Mouse (Mus musculus): ENCODE measurements around the gene Lrp2. TPM values are rescaled to one million over a fixed set of nuclear protein-coding genes. Genes with fewer than 3 reads are reported as not detected.
A peak's percentile ranks its signal among the peaks of the same experiment; 100 is the strongest.

Lrp2 gene
- total and polyA plus RNA-seq, 3 experiments, result under 0.01 to 0.07 (median 0.01) TPM

- Histone ChIP-seq H3K4me1 (ENCODE audit: control insufficient read depth in 1 of 2, insufficient read depth in 2 of 2) (peaks cover 8 to 30% of the 10 kb centered on the region in 2 experiments), H3K79me2 (replicated peaks; ENCODE audit: control insufficient read depth, extremely low read depth, insufficient read depth, poor library complexity, severe bottlenecking) (no peaks in the 10 kb centered on the region), H3K9me3 (replicated peaks; ENCODE audit: low read length) (no peaks in the 10 kb centered on the region), H3K36me3 (replicated peaks in 1 of 2; ENCODE audit: control insufficient read depth in 1 of 2, insufficient read depth in 1 of 2, low read length in 1 of 2) (no peaks in the 10 kb centered on the region), H3K9ac (ENCODE audit: insufficient read depth, low read depth) (no peak overlapping the region), H3K27me3 (replicated peaks) (no peaks in the 10 kb centered on the region), H3K27ac (ENCODE audit: insufficient read depth, low read depth) (no peak overlapping the region), H3K4me2 (ENCODE audit: insufficient read depth, low read depth, poor library complexity, severe bottlenecking) (peak overlapping the region; percentile 31; the same call in 1 of the 2 replicates), H3K4me3 (replicated peaks in 1 of 3; ENCODE audit: low read depth in 2 of 3, low read length in 2 of 3, poor library complexity in 1 of 3) (no peak overlapping the region)
- dilution Hi-C loops (cut with MboI; ENCODE audit: extremely low pct_ligation_motif_present, extremely low pct_unique_long_range_greater_than_20kb, low sequenced_read_pairs), result no loop called here
- in situ Hi-C loops (cut with MboI; ENCODE audit: low pct_ligation_motif_present, low pct_unique_long_range_greater_than_20kb, low sequenced_read_pairs), result no loop called here
- TF ChIP-seq CHD2 (IDR thresholded peaks at IDR 0.05; ENCODE audit: low read length) (no peak), USF2 (conservative IDR thresholded peaks at IDR 0.05; ENCODE audit: low read depth, low read length) (no peak)
- DNase-seq (ENCODE audit: extremely low read depth), result no peak
These were observed 206.1 kb downstream of the Lrp2 start for GRCm38 (mm10) chr2:69379801-69380200.

- Histone ChIP-seq H3K4me3 (replicated peaks in 1 of 3; ENCODE audit: low read depth in 2 of 3, low read length in 2 of 3, poor library complexity in 1 of 3) (no peak overlapping the region), H3K4me2 (ENCODE audit: insufficient read depth, low read depth, poor library complexity, severe bottlenecking) (no peak overlapping the region), H3K9me3 (replicated peaks; ENCODE audit: low read length) (no peaks in the 10 kb centered on the region), H3K9ac (ENCODE audit: insufficient read depth, low read depth) (no peak overlapping the region), H3K4me1 (ENCODE audit: control insufficient read depth in 1 of 2, insufficient read depth in 2 of 2) (peaks cover 8 to 22% of the 10 kb centered on the region in 2 experiments), H3K27me3 (replicated peaks) (no peaks in the 10 kb centered on the region), H3K36me3 (replicated peaks in 1 of 2; ENCODE audit: control insufficient read depth in 1 of 2, insufficient read depth in 1 of 2, low read length in 1 of 2) (no peaks in the 10 kb centered on the region), H3K27ac (ENCODE audit: insufficient read depth, low read depth) (no peak overlapping the region), H3K79me2 (replicated peaks; ENCODE audit: control insufficient read depth, extremely low read depth, insufficient read depth, poor library complexity, severe bottlenecking) (no peaks in the 10 kb centered on the region)
- in situ Hi-C loops (cut with MboI; ENCODE audit: low pct_ligation_motif_present, low pct_unique_long_range_greater_than_20kb, low sequenced_read_pairs) (no loop called here), dilution Hi-C loops (cut with MboI; ENCODE audit: extremely low pct_ligation_motif_present, extremely low pct_unique_long_range_greater_than_20kb, low sequenced_read_pairs) (no loop called here)
- TF ChIP-seq CTCF (conservative IDR thresholded peaks at IDR 0.05 in 1 of 2, IDR thresholded peaks at IDR 0.05 in 1 of 2; ENCODE audit: low read depth in 2 of 2, low read length in 2 of 2), result no peak
- DNase-seq (ENCODE audit: extremely low read depth), result no peak
These were observed 209.1 kb downstream of the Lrp2 start for GRCm38 (mm10) chr2:69376780-69377179.

Other genes with a start within 250 kb of the Lrp2 start
- gene Abcb11, start 243.4 kb downstream of the Lrp2 start, total RNA-seq (2012; rRNA removed), result not detected in 2 replicates
- 0.16 TPM in 1 of 2 replicates, not detected in the other for gene Abcb11, start 243.4 kb downstream of the Lrp2 start, total RNA-seq (2014; rRNA removed)
- gene Abcb11, start 243.4 kb downstream of the Lrp2 start, polyA plus RNA-seq (2012; ENCODE audit: insufficient read length, low read depth), result not detected in 2 replicates
- gene Dhrs9, start 205.6 kb downstream of the Lrp2 start, total RNA-seq (2012; rRNA removed), result not detected in 2 replicates
- not detected in 2 replicates for gene Dhrs9, start 205.6 kb downstream of the Lrp2 start, total RNA-seq (2014; rRNA removed)
- gene Dhrs9, start 205.6 kb downstream of the Lrp2 start, polyA plus RNA-seq (2012; ENCODE audit: insufficient read length, low read depth), result not detected in 2 replicates
- 5.0 and 5.4 TPM in 2 replicates for gene Bbs5, start 61.1 kb upstream of the Lrp2 start, total RNA-seq (2012; rRNA removed)
- gene Bbs5, start 61.1 kb upstream of the Lrp2 start, total RNA-seq (2014; rRNA removed), result 8.1 and 9.1 TPM in 2 replicates
- gene Bbs5, start 61.1 kb upstream of the Lrp2 start, polyA plus RNA-seq (2012; ENCODE audit: insufficient read length, low read depth), result 6.7 and 9.1 TPM in 2 replicates
- 0.04 TPM in 2 replicates for gene Klhl41, start 84.1 kb upstream of the Lrp2 start, total RNA-seq (2012; rRNA removed)
- gene Klhl41, start 84.1 kb upstream of the Lrp2 start, total RNA-seq (2014; rRNA removed), result 0.11 TPM in 1 of 2 replicates, not detected in the other
- 0.12 and 0.27 TPM in 2 replicates for gene Klhl41, start 84.1 kb upstream of the Lrp2 start, polyA plus RNA-seq (2012; ENCODE audit: insufficient read length, low read depth)
- gene Fastkd1, start 127.5 kb upstream of the Lrp2 start, total RNA-seq (2012; rRNA removed), result 15.3 and 19.3 TPM in 2 replicates
- gene Fastkd1, start 127.5 kb upstream of the Lrp2 start, total RNA-seq (2014; rRNA removed), result 19.1 and 21.9 TPM in 2 replicates
- 16.6 and 18.5 TPM in 2 replicates for gene Fastkd1, start 127.5 kb upstream of the Lrp2 start, polyA plus RNA-seq (2012; ENCODE audit: insufficient read length, low read depth)
- gene Ppig, start 136.5 kb upstream of the Lrp2 start, total RNA-seq (2012; rRNA removed), result 10.3 and 11.5 TPM in 2 replicates
- 12.0 and 12.9 TPM in 2 replicates for gene Ppig, start 136.5 kb upstream of the Lrp2 start, total RNA-seq (2014; rRNA removed)
- 168 and 180 TPM in 2 replicates for gene Ppig, start 136.5 kb upstream of the Lrp2 start, polyA plus RNA-seq (2012; ENCODE audit: insufficient read length, low read depth)
- gene Ccdc173, start 203.5 kb upstream of the Lrp2 start, total RNA-seq (2012; rRNA removed), result 1.3 TPM in 2 replicates
- gene Ccdc173, start 203.5 kb upstream of the Lrp2 start, total RNA-seq (2014; rRNA removed), result 1.7 and 1.8 TPM in 2 replicates
- gene Ccdc173, start 203.5 kb upstream of the Lrp2 start, polyA plus RNA-seq (2012; ENCODE audit: insufficient read length, low read depth), result 3.6 and 3.9 TPM in 2 replicates
- gene Phospho2, start 203.6 kb upstream of the Lrp2 start, total RNA-seq (2012; rRNA removed), result 12.9 and 14.4 TPM in 2 replicates
- 20.1 and 23.4 TPM in 2 replicates for gene Phospho2, start 203.6 kb upstream of the Lrp2 start, total RNA-seq (2014; rRNA removed)
- gene Phospho2, start 203.6 kb upstream of the Lrp2 start, polyA plus RNA-seq (2012; ENCODE audit: insufficient read length, low read depth), result 10.2 and 11.1 TPM in 2 replicates
- 0.25 and 0.34 TPM in 2 replicates for gene Klhl23, start 235.9 kb upstream of the Lrp2 start, total RNA-seq (2012; rRNA removed)
- gene Klhl23, start 235.9 kb upstream of the Lrp2 start, total RNA-seq (2014; rRNA removed), result 0.05 and 0.23 TPM in 2 replicates
- 0.09 and 0.11 TPM in 2 replicates for gene Klhl23, start 235.9 kb upstream of the Lrp2 start, polyA plus RNA-seq (2012; ENCODE audit: insufficient read length, low read depth)